Mouse (Mus musculus) embryo, embryonic 10 days (tissue): ENCODE results near the gene Pramel1.
"Not testable (repeated sequence)": the region's sequence is repeated elsewhere in the genome, so short reads cannot be mapped to it uniquely, and the experiment has no call there.

Experiments used
- DNase-seq: peaks from one replicate; pipeline ENCODE4 v3.0.0-alpha.2; 2015; ENCODE audit warnings: low spot score

Gene Pramel1

GRCm38 (mm10) chr4:143394181-143394580, at the start of gene Pramel1:
Gene Pramel1 (plus strand): TSS chr4:143394428.
- no peak for DNase-seq

GRCm38 (mm10) chr4:143345491-143345890, 48.7 kb upstream of the Pramel1 start:
- not testable (repeated sequence) for DNase-seq

- no peak for DNase-seq
Observed at GRCm38 (mm10) chr4:143348678-143349077, 45.5 kb upstream of the Pramel1 start.

GRCm38 (mm10) chr4:143349484-143349906, 44.7 kb upstream of the Pramel1 start, which contains the start of gene Lrrc38:
Gene Lrrc38 (plus strand): TSS chr4:143349757.
- DNase-seq = peak; percentile 28

GRCm38 (mm10) chr4:143350047-143351015, 43.9 kb upstream of the Pramel1 start:
- DNase-seq = no peak

GRCm38 (mm10) chr4:143352301-143352700, 41.9 kb upstream of the Pramel1 start:
- no peak for DNase-seq

GRCm38 (mm10) chr4:143361520-143361919, 32.7 kb upstream of the Pramel1 start:
- no peak for DNase-seq

- DNase-seq = peak; percentile 52
Observed at GRCm38 (mm10) chr4:143366415-143367041, 27.7 kb upstream of the Pramel1 start.

GRCm38 (mm10) chr4:143379480-143379879, 14.7 kb upstream of the Pramel1 start:
- peak; percentile 45 for DNase-seq

- peak; percentile 43 for DNase-seq
Observed at GRCm38 (mm10) chr4:143379931-143380715, 14.1 kb upstream of the Pramel1 start.

- peak; percentile 67 for DNase-seq
Observed at GRCm38 (mm10) chr4:143380716-143381004, 13.6 kb upstream of the Pramel1 start.

- DNase-seq = no peak
Observed at GRCm38 (mm10) chr4:143382163-143382562, 12.1 kb upstream of the Pramel1 start.

- peak; percentile 18 for DNase-seq
Observed at GRCm38 (mm10) chr4:143383646-143384045, 10.6 kb upstream of the Pramel1 start.

GRCm38 (mm10) chr4:143388955-143389702, 5.1 kb upstream of the Pramel1 start:
- DNase-seq = peak; percentile 76

GRCm38 (mm10) chr4:143411566-143412218, 17.5 kb downstream of the Pramel1 start:
- DNase-seq = no peak

- DNase-seq = peak; percentile 93
Observed at GRCm38 (mm10) chr4:143412219-143413092, 18.2 kb downstream of the Pramel1 start, which contains the start of gene Pramef8. Gene Pramef8 (plus strand): TSS chr4:143412426.

- DNase-seq = no peak
Observed at GRCm38 (mm10) chr4:143413621-143414020, 19.4 kb downstream of the Pramel1 start.

- DNase-seq = no peak
Observed at GRCm38 (mm10) chr4:143414121-143414520, 19.9 kb downstream of the Pramel1 start.

GRCm38 (mm10) chr4:143426770-143427169, 32.5 kb downstream of the Pramel1 start:
- DNase-seq = not testable (repeated sequence)
